Mouse (Mus musculus) thymus, adult 2 months (tissue): ENCODE data around the gene E2f8. TPM values are rescaled to one million over a fixed set of nuclear protein-coding genes. Genes with fewer than 3 reads are reported as not detected.

Experiments
- DNase-seq: peaks from one replicate; pipeline ENCODE4 v3.0.0; 2021
- H3K27ac ChIP-seq: fragments of 200-500 bp; 2 replicates; pipeline ENCODE4 v1.5.1; 2012; ENCODE audit warnings: low read length, control low read depth; ENCODE audit not compliant: control insufficient read depth, insufficient read depth
- H3K27me3 ChIP-seq: fragments of 200-500 bp; 2 replicates; pipeline ENCODE4 v1.6.1; 2012; ENCODE audit warnings: mild to moderate bottlenecking, low read length, moderate library complexity, mixed read lengths; ENCODE audit not compliant: control insufficient read depth, insufficient read depth
- H3K36me3 ChIP-seq: fragments of 200-500 bp; 2 replicates; pipeline ENCODE4 v1.6.1; 2012; ENCODE audit warnings: mild to moderate bottlenecking, low read length, moderate library complexity; ENCODE audit not compliant: control insufficient read depth, insufficient read depth
- H3K4me1 ChIP-seq: fragments of 200-500 bp; replicated peaks from 2 replicates; pipeline ENCODE4 v1.6.1; 2012; ENCODE audit warnings: low read length; ENCODE audit not compliant: control insufficient read depth, insufficient read depth
- H3K4me3 ChIP-seq: fragments of 200-500 bp; 2 replicates; pipeline ENCODE4 v1.5.1; 2012; ENCODE audit warnings: mild to moderate bottlenecking, low read length, control low read depth, moderate library complexity; ENCODE audit not compliant: control insufficient read depth, insufficient read depth
- CTCF ChIP-seq: fragments of 200-500 bp; IDR thresholded peaks from 2 replicates; pipeline ENCODE4 v1.5.1; 2012; ENCODE audit warnings: mild to moderate bottlenecking, control low read depth, low read length, moderate library complexity, borderline replicate concordance; ENCODE audit not compliant: control insufficient read depth, poor library complexity, insufficient read depth; ENCODE audit errors: extremely low read depth
- POLR2A ChIP-seq: fragments of 200-500 bp; IDR thresholded peaks from 2 replicates; pipeline ENCODE4 v1.6.1; 2012; ENCODE audit warnings: mild to moderate bottlenecking, low read length, control low read depth, moderate library complexity; ENCODE audit not compliant: control insufficient read depth, poor library complexity, insufficient read depth; ENCODE audit errors: extremely low read depth
- WGBS: fragments of 180-500 bp; shearing (Covaris S2); methylation state at CpG from one replicate; pipeline ENCODE4 v1.1.7; 2018; 5-methylcytosine and 5-hydroxymethylcytosine counted together
- polyA plus RNA-seq: library from polyadenylated mRNA; depleted of rRNA; stranded (reverse); fragments of >200 nt; gene quantifications from 2 replicates; pipeline ENCODE4 v1.2.3, GENCODE M21; 2012

E2f8 gene
- polyA plus RNA-seq, 1 experiment, result 28.3 TPM

- TF ChIP-seq CTCF, result no peak
- H3K27me3 ChIP-seq, result no peaks in the 10 kb centered on the region
- peaks cover 27% of the 10 kb centered on the region for H3K4me1 ChIP-seq
- no peak for DNase-seq
- H3K27ac ChIP-seq, result no peak overlapping the region
- no peak overlapping the region for H3K4me3 ChIP-seq
- H3K36me3 ChIP-seq, result no peaks in the 10 kb centered on the region
- WGBS, result 52% methylated on average over 8 of the region's 8 CpGs
These were observed 19.2 kb upstream of the E2f8 start for GRCm38 (mm10) chr7:48900408-48901167.

GRCm38 (mm10) chr7:48898416-48898815, 17.0 kb upstream of the E2f8 start:
- TF ChIP-seq POLR2A (no peak), CTCF (no peak)
- H3K4me1 ChIP-seq, result peaks cover 27% of the 10 kb centered on the region

GRCm38 (mm10) chr7:48897539-48898163, 16.3 kb upstream of the E2f8 start:
- no peaks in the 10 kb centered on the region for H3K27me3 ChIP-seq
- no peaks in the 10 kb centered on the region for H3K36me3 ChIP-seq
- 82% methylated on average over 24 of the region's 24 CpGs for WGBS
- no peak overlapping the region for H3K27ac ChIP-seq
- DNase-seq, result no peak
- TF ChIP-seq CTCF (no peak), POLR2A (no peak)
- H3K4me3 ChIP-seq, result no peak overlapping the region
- peaks cover 27% of the 10 kb centered on the region for H3K4me1 ChIP-seq

More at GRCm38 (mm10) chr7:48898416-48898815, 17.0 kb upstream of the E2f8 start:
- Histone ChIP-seq H3K27me3 (no peaks in the 10 kb centered on the region), H3K36me3 (no peaks in the 10 kb centered on the region), H3K27ac (no peak overlapping the region), H3K4me3 (no peak overlapping the region)
- WGBS, result 15% methylated on average over 9 of the region's 9 CpGs
- DNase-seq, result no peak

GRCm38 (mm10) chr7:48896051-48896450, 14.7 kb upstream of the E2f8 start:
- no peak for DNase-seq
- Histone ChIP-seq H3K4me1 (peaks cover 22% of the 10 kb centered on the region), H3K27me3 (no peaks in the 10 kb centered on the region), H3K36me3 (no peaks in the 10 kb centered on the region), H3K4me3 (no peak overlapping the region), H3K27ac (no peak overlapping the region)
- 84% methylated on average over 4 of the region's 4 CpGs for WGBS
- TF ChIP-seq POLR2A (no peak), CTCF (no peak)

- no peaks in the 10 kb centered on the region for H3K27me3 ChIP-seq
- WGBS, result 98% methylated on average over 4 of the region's 4 CpGs
- no peak overlapping the region for H3K27ac ChIP-seq
- H3K4me1 ChIP-seq, result peaks cover 22% of the 10 kb centered on the region
- TF ChIP-seq POLR2A (no peak), CTCF (no peak)
- DNase-seq, result no peak
- no peak overlapping the region for H3K4me3 ChIP-seq
- H3K36me3 ChIP-seq, result no peaks in the 10 kb centered on the region
These were observed 14.1 kb upstream of the E2f8 start for GRCm38 (mm10) chr7:48895475-48895874.

GRCm38 (mm10) chr7:48894763-48895162, 13.4 kb upstream of the E2f8 start:
- no peak for DNase-seq
- no peaks in the 10 kb centered on the region for H3K36me3 ChIP-seq
- no peak overlapping the region for H3K4me3 ChIP-seq
- no peak overlapping the region for H3K27ac ChIP-seq
- no peak for TF ChIP-seq POLR2A
- no peak for TF ChIP-seq CTCF
- WGBS, result 94% methylated on average over 6 of the region's 6 CpGs
- no peaks in the 10 kb centered on the region for H3K27me3 ChIP-seq
- H3K4me1 ChIP-seq, result peaks cover 16% of the 10 kb centered on the region
